Mouse (Mus musculus) urinary bladder, adult 2 months (tissue): Measurements from ENCODE around the gene Pbxip1. TPM values are rescaled to one million over a fixed set of nuclear protein-coding genes. Genes with fewer than 3 reads are reported as not detected.

Experiments
- DNase-seq: peaks from one replicate; pipeline ENCODE4 v3.0.0; 2022; ENCODE audit warnings: low spot score
- polyA plus RNA-seq: library from polyadenylated mRNA; depleted of rRNA; stranded (reverse); fragments of >200 nt; gene quantifications from 2 replicates; pipeline ENCODE4 v1.2.3, GENCODE M21; 2012; rRNA removed

Gene Pbxip1
- polyA plus RNA-seq, result 167 and 208 TPM in 2 replicates

GRCm38 (mm10) chr3:89436176-89437113 is at the start of gene Pbxip1:
Pbxip1 (plus strand) TSS chr3:89436706.
- no peak for DNase-seq

GRCm38 (mm10) chr3:89387632-89388031 is 48.9 kb upstream of the Pbxip1 start:
- peak; percentile 47 for DNase-seq

GRCm38 (mm10) chr3:89388134-89388881 is 48.2 kb upstream of the Pbxip1 start:
- peak; percentile 48 for DNase-seq

- no peak for DNase-seq
Observed at GRCm38 (mm10) chr3:89388901-89389740, 47.4 kb upstream of the Pbxip1 start.

GRCm38 (mm10) chr3:89390111-89390515 is 46.4 kb upstream of the Pbxip1 start:
- peak; percentile 51 for DNase-seq

- DNase-seq, result peak; percentile 48
Observed at GRCm38 (mm10) chr3:89390699-89391662, 45.5 kb upstream of the Pbxip1 start.

GRCm38 (mm10) chr3:89391663-89392511 is 44.6 kb upstream of the Pbxip1 start:
- DNase-seq, result peak; percentile 70

- peak; percentile 55 for DNase-seq
Observed at GRCm38 (mm10) chr3:89392871-89393311, 43.6 kb upstream of the Pbxip1 start.

GRCm38 (mm10) chr3:89393605-89394004 is 42.9 kb upstream of the Pbxip1 start:
- DNase-seq, result peak; percentile 94

- DNase-seq, result peak; percentile 82
Observed at GRCm38 (mm10) chr3:89394006-89394893, 42.3 kb upstream of the Pbxip1 start, which contains the start of gene Zbtb7b. Zbtb7b (minus strand) TSS chr3:89394776.

- DNase-seq, result peak; percentile 60
Observed at GRCm38 (mm10) chr3:89394894-89395256, 41.6 kb upstream of the Pbxip1 start.

- DNase-seq, result no peak
Observed at GRCm38 (mm10) chr3:89395419-89395805, 41.1 kb upstream of the Pbxip1 start.

GRCm38 (mm10) chr3:89395806-89396653 is 40.5 kb upstream of the Pbxip1 start:
- DNase-seq, result peak; percentile 41

GRCm38 (mm10) chr3:89396654-89397005 is 39.9 kb upstream of the Pbxip1 start:
- no peak for DNase-seq

- DNase-seq, result no peak
Observed at GRCm38 (mm10) chr3:89401329-89401728, 35.2 kb upstream of the Pbxip1 start.

GRCm38 (mm10) chr3:89402693-89403092 is 33.8 kb upstream of the Pbxip1 start, which contains the start of gene Lenep:
Lenep (minus strand) TSS chr3:89402793.
- DNase-seq, result no peak

- DNase-seq, result no peak
Observed at GRCm38 (mm10) chr3:89406887-89407286, 29.6 kb upstream of the Pbxip1 start.
